Mouse (Mus musculus) MEL (cell line): Measurements from ENCODE around the gene Stk11. TPM values are rescaled to one million over a fixed set of nuclear protein-coding genes. Genes with fewer than 3 reads are reported as not detected.

ENCODE experiments used
- DNase-seq: peaks from one replicate; pipeline ENCODE4 v3.0.0; 2011; ENCODE audit warnings: low read depth, low spot score
- H3K27ac ChIP-seq: 2 replicates; pipeline ENCODE4 v1.5.1; 2012; ENCODE audit warnings: low read depth, mild to moderate bottlenecking, control low read depth, low read length, moderate library complexity; ENCODE audit not compliant: control insufficient read depth
- H3K27me3 ChIP-seq, 2 experiments: fragments of 150-350 bp in 1 of 2; sonication (generic) in 1 of 2; 2 replicates each; pipeline ENCODE4 v1.6.1; 2012; ENCODE audit warnings: low read length in 2 of 2, mild to moderate bottlenecking in 2 of 2, improper control_type of control experiment in 1 of 2, moderate library complexity in 1 of 2; ENCODE audit not compliant: insufficient read depth in 2 of 2, control insufficient read depth in 1 of 2
- H3K36me3 ChIP-seq, 2 experiments: 2 replicates each; pipeline ENCODE4 v1.6.1; 2012 to 2014; ENCODE audit warnings: low read length in 2 of 2, improper control_type of control experiment in 1 of 2, inconsistent platforms in 1 of 2, mild to moderate bottlenecking in 1 of 2; ENCODE audit not compliant: insufficient read depth in 2 of 2, control insufficient read depth in 1 of 2
- H3K4me1 ChIP-seq, 2 experiments: fragments of 150-350 bp in 1 of 2; sonication (generic) in 1 of 2; 2 replicates each; pipeline ENCODE4 v1.6.1; 2012; ENCODE audit warnings: low read length in 2 of 2, improper control_type of control experiment in 1 of 2, mild to moderate bottlenecking in 1 of 2; ENCODE audit not compliant: insufficient read depth in 2 of 2, control insufficient read depth in 1 of 2
- H3K4me3 ChIP-seq, 2 experiments: fragments of 150-350 bp in 1 of 2; sonication (generic) in 1 of 2; 2 replicates each; pipeline ENCODE4 v1.5.1; 2012; ENCODE audit warnings: low read depth in 2 of 2, low read length in 2 of 2, mild to moderate bottlenecking in 2 of 2, moderate library complexity in 2 of 2, control low read depth in 1 of 2, improper control_type of control experiment in 1 of 2; ENCODE audit not compliant: control insufficient read depth in 1 of 2, insufficient read depth in 1 of 2
- H3K79me2 ChIP-seq: 2 replicates; pipeline ENCODE4 v1.6.1; 2012; ENCODE audit warnings: mild to moderate bottlenecking, low read length, moderate library complexity; ENCODE audit not compliant: control insufficient read depth, poor library complexity, insufficient read depth
- H3K9ac ChIP-seq: 2 replicates; pipeline ENCODE4 v1.6.1; 2012; ENCODE audit warnings: low read depth, mild to moderate bottlenecking, control low read depth, low read length, moderate library complexity; ENCODE audit not compliant: control insufficient read depth, poor library complexity, severe bottlenecking
- H3K9me3 ChIP-seq: fragments of 150-350 bp; sonication (generic); replicated peaks from 2 replicates; pipeline ENCODE4 v1.6.1; 2012; ENCODE audit warnings: mild to moderate bottlenecking, low read length, improper control_type of control experiment, moderate library complexity; ENCODE audit not compliant: insufficient read depth
- CHD1 ChIP-seq: IDR thresholded peaks from 2 replicates; pipeline ENCODE4 v1.6.1; 2012; ENCODE audit warnings: low read depth, mild to moderate bottlenecking, inconsistent platforms, low read length, improper control_type of control experiment
- CHD2 ChIP-seq: IDR thresholded peaks from 2 replicates; pipeline ENCODE4 v1.6.1; 2011; ENCODE audit warnings: low read length, improper control_type of control experiment
- CTCF ChIP-seq, 3 experiments: IDR thresholded peaks in 2 of 3; conservative IDR thresholded peaks in 1 of 3; 2 replicates each; pipeline ENCODE4 v1.5.1; 2011 to 2012; ENCODE audit warnings: low read length in 3 of 3, low read depth in 2 of 3, mild to moderate bottlenecking in 2 of 3, improper control_type of control experiment in 1 of 3, inconsistent platforms in 1 of 3, mixed read lengths in 1 of 3, moderate library complexity in 1 of 3; ENCODE audit not compliant: control insufficient read depth in 1 of 3, insufficient read depth in 1 of 3, poor library complexity in 1 of 3, severe bottlenecking in 1 of 3
- E2F4 ChIP-seq: IDR thresholded peaks from 2 replicates; pipeline ENCODE4 v1.6.1; 2011; ENCODE audit warnings: low read depth, low read length, improper control_type of control experiment, borderline replicate concordance
- ELF1 ChIP-seq: IDR thresholded peaks from 2 replicates; pipeline ENCODE4 v1.6.1; 2014; ENCODE audit warnings: low read depth, mild to moderate bottlenecking, inconsistent platforms, low read length, improper control_type of control experiment, moderate library complexity
- EP300 ChIP-seq, 2 experiments: IDR thresholded peaks; 2 replicates each; pipeline ENCODE4 v1.6.1; 2011; ENCODE audit warnings: improper control_type of control experiment in 2 of 2, low read length in 2 of 2, low read depth in 1 of 2, mild to moderate bottlenecking in 1 of 2
- ETS1 ChIP-seq: IDR thresholded peaks from 2 replicates; pipeline ENCODE4 v1.6.1; 2012; ENCODE audit warnings: low read depth, mild to moderate bottlenecking, inconsistent platforms, low read length, improper control_type of control experiment, moderate library complexity
- GABPA ChIP-seq: IDR thresholded peaks from 2 replicates; pipeline ENCODE4 v1.6.1; 2012; ENCODE audit warnings: low read depth, mild to moderate bottlenecking, inconsistent platforms, low read length, improper control_type of control experiment, moderate library complexity
- GATA1 ChIP-seq: IDR thresholded peaks from 2 replicates; pipeline ENCODE4 v1.6.1; 2011; ENCODE audit warnings: low read depth, low read length, improper control_type of control experiment
- MYC ChIP-seq: IDR thresholded peaks from 2 replicates; pipeline ENCODE4 v1.6.1; 2011; ENCODE audit warnings: low read depth, mild to moderate bottlenecking, low read length, improper control_type of control experiment, moderate library complexity
- NELFE ChIP-seq: IDR thresholded peaks from 2 replicates; pipeline ENCODE4 v1.6.1; 2011; ENCODE audit warnings: low read depth, low read length, improper control_type of control experiment
- POLR2AphosphoS2 ChIP-seq: IDR thresholded peaks from 2 replicates; pipeline ENCODE4 v1.6.1; 2011; ENCODE audit warnings: low read length, improper control_type of control experiment
- SIN3A ChIP-seq: IDR thresholded peaks from 2 replicates; pipeline ENCODE4 v1.6.1; 2012; ENCODE audit warnings: low read length, improper control_type of control experiment, inconsistent platforms
- TAL1 ChIP-seq: IDR thresholded peaks from 2 replicates; pipeline ENCODE4 v1.6.1; 2012; ENCODE audit warnings: mild to moderate bottlenecking, inconsistent platforms, low read length, moderate library complexity, mixed read lengths
- TBP ChIP-seq: IDR thresholded peaks from 2 replicates; pipeline ENCODE4 v1.8.0; 2011; ENCODE audit warnings: low read depth, low read length, improper control_type of control experiment
- TCF12 ChIP-seq: IDR thresholded peaks from 2 replicates; pipeline ENCODE4 v1.6.1; 2014; ENCODE audit warnings: low read depth, mild to moderate bottlenecking, inconsistent platforms, low read length, improper control_type of control experiment, moderate library complexity
- UBTF ChIP-seq: IDR thresholded peaks from 2 replicates; pipeline ENCODE4 v1.6.1; 2012; ENCODE audit warnings: low read depth, mild to moderate bottlenecking, inconsistent platforms, low read length, improper control_type of control experiment, moderate library complexity, borderline replicate concordance; ENCODE audit not compliant: insufficient read depth
- ZMIZ1 ChIP-seq: IDR thresholded peaks from 2 replicates; pipeline ENCODE4 v1.6.1; 2012; ENCODE audit warnings: low read depth, mild to moderate bottlenecking, inconsistent platforms, low read length, improper control_type of control experiment, moderate library complexity
- polyA plus RNA-seq, 2 experiments: library from polyadenylated mRNA; stranded (reverse) in 1 of 2; unstranded in 1 of 2; fragments of >175 nt in 1 of 2; fragments of >200 nt in 1 of 2; gene quantifications; 2 replicates each; pipeline versions ENCODE4 v1.2.1 to v1.2.4; 2012; ENCODE audit warnings: low replicate concordance in 2 of 2, low read depth in 1 of 2; ENCODE audit not compliant: insufficient read length in 2 of 2, insufficient read depth in 1 of 2, missing spikeins in 1 of 2
- total RNA-seq: library from RNA; depleted of rRNA; stranded (reverse); fragments of 300-350 nt; gene quantifications from 2 replicates; pipeline ENCODE4 v1.2.3, GENCODE M21; 2012

Gene Stk11
- total and polyA plus RNA-seq, 3 experiments, result 108 to 188 TPM; not detected in 1

DNA sequence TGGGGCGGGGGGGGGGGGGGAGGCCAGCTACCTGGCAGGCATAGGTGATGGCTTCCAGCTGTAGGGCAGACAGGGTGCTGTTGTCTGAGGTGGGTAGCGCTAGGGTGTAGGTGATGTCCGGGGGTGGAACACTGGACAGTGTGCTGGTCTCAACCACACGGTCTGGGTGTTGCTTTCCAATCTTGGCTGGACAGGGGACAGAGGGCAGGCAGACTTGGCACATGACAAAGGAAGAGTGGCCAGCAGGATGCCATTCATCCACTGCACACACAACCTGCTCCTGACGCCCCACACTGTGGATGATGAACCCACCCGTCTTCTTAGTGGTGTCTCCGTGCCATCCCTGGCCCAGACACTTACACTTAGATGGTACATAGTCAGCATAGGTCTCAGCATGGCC, 46.4 kb upstream of the Stk11 start:
- peaks cover 0 to 16% of the 10 kb centered on the region in 2 experiments; a peak in 2 of 4 replicates for H3K4me1 ChIP-seq
- H3K27me3 ChIP-seq, result no peaks in the 10 kb centered on the region
- no peak overlapping the region for H3K27ac ChIP-seq
- peaks cover 0 to 13% of the 10 kb centered on the region in 2 experiments; a peak in 3 of 4 replicates for H3K36me3 ChIP-seq
- DNase-seq, result no peak
- H3K9me3 ChIP-seq, result no peaks in the 10 kb centered on the region
- H3K79me2 ChIP-seq, result no peaks in the 10 kb centered on the region
- TF ChIP-seq TCF12 (no peak), MYC (no peak), E2F4 (no peak), ETS1 (no peak), TBP (no peak), EP300 (IDR thresholded peaks at IDR 0.05; ENCODE audit: low read depth in 1 of 2, low read length in 2 of 2) (no peak), CHD1 (no peak), TAL1 (no peak), GATA1 (no peak), NELFE (no peak), POLR2AphosphoS2 (no peak), ELF1 (no peak)
- H3K9ac ChIP-seq, result no peak overlapping the region
- no peak overlapping the region for H3K4me3 ChIP-seq

- TF ChIP-seq CTCF (IDR thresholded peaks at IDR 0.05 in 2 of 3, conservative IDR thresholded peaks at IDR 0.05 in 1 of 3; ENCODE audit: control insufficient read depth in 1 of 3, insufficient read depth in 1 of 3, low read depth in 2 of 3, low read length in 3 of 3, poor library complexity in 1 of 3, severe bottlenecking in 1 of 3), result no peak
- TF ChIP-seq SIN3A, result no peak
- no peak for TF ChIP-seq GABPA
- no peak for TF ChIP-seq UBTF
- no peak for TF ChIP-seq ZMIZ1
- TF ChIP-seq ETS1, result no peak
- TF ChIP-seq CHD2, result no peak
- H3K4me3 ChIP-seq, result no peak overlapping the region
- H3K36me3 ChIP-seq, result peaks cover 0 to 16% of the 10 kb centered on the region in 2 experiments; a peak in 3 of 4 replicates
- no peak overlapping the region for H3K9ac ChIP-seq
- no peaks in the 10 kb centered on the region for H3K9me3 ChIP-seq
- no peaks in the 10 kb centered on the region; the same call in 1 of the 2 replicates for H3K79me2 ChIP-seq
- H3K27me3 ChIP-seq, result no peaks in the 10 kb centered on the region
- peaks cover 0 to 22% of the 10 kb centered on the region in 2 experiments; a peak in 2 of 4 replicates for H3K4me1 ChIP-seq
- DNase-seq, result no peak
- H3K27ac ChIP-seq, result no peak overlapping the region
Measured at GRCm38 (mm10) chr10:80069948-80070450, 45.6 kb upstream of the Stk11 start.
